In the genomic region with DNA sequence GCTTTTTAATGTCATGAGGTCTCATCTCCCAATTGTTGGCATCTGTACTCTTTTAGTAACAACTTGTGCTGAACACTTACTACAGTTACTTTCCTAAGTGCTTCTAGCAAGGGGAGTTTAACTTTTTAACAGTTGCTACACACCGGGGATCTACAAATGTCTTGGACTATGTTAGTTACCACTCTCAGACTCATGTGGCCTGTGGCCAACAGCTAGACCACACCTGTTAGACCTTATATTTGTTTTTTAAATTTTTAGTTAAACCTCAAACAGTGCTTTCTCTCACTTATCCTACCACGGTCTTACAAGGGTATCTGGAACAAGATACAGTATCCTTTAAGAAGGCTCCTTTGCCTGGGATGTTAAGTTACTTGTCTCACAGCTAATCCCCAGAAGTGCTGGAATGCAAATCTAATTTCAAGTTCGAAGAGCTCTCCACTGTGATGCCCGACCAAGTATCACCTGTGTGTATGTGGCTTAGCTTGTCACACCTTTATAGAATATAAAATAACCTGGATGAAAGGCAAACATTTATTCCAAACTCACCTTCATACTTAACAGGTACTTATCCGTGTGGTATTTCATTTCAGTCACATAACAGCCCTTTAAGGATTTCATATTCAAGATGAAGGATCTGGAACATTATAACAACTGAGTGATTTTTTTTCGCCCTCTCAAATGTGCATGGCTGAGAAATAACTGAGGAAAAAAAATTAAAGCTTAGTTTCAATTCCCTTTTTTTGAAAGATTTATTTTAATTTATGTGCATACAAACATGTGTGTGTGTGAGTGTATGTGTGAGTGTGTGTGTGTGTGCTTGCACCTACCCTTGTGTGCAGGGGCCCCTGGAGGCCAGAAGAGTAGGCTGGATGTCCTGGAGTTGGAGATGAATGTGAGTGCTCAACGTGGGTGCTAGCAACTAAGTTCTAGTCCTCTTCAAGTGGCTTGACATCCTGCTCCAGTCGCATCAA, we compare ENCODE assay signal across 16 mouse cellular contexts. TPM values are rescaled to one million over a fixed set of nuclear protein-coding genes. Genes with fewer than 3 reads are reported as not detected.
DNase-seq lines count a peak whose midpoint lies in the region; ATAC-seq and TF ChIP-seq lines count a peak whose summit lies in the region.
"Had no signal": no experiment of that assay in that cellular context is flagged by ENCODE, and none has a peak within 500 bp of the region (broad histone marks: within the 10 kb centered on the region; RNA-seq: fewer than 3 reads in every experiment).

No protein-coding gene starts in this region.

- 88% methylated on average over 8 of the region's 8 CpGs for WGBS in forebrain, embryonic 14.5 days
- WGBS in forebrain, embryonic 13.5 days = 86% methylated on average over 8 of the region's 8 CpGs
- WGBS in lung, embryonic 15.5 days = 56% methylated on average over 8 of the region's 8 CpGs
- 60% methylated on average over 8 of the region's 8 CpGs for WGBS in lung, adult 2 months

- no peaks in the 10 kb centered on the region for H3K9me3 ChIP-seq in forebrain, embryonic 14.5 days (replicated peaks; ENCODE audit: control insufficient read depth, low read length)
- H3K9me3 ChIP-seq in forebrain, embryonic 13.5 days (replicated peaks) = no peaks in the 10 kb centered on the region
- H3K9me3 ChIP-seq in lung, embryonic 15.5 days = no peaks in the 10 kb centered on the region
- H3K9me3 ChIP-seq: embryonic facial prominence, embryonic 12.5 days; liver, embryonic 15.5 days had no signal

- H3K4me2 ChIP-seq in forebrain, embryonic 14.5 days (ENCODE audit: low read length) = no peak overlapping the region
- H3K4me2 ChIP-seq in forebrain, embryonic 13.5 days = no peak overlapping the region
- no peak overlapping the region for H3K4me2 ChIP-seq in lung, embryonic 15.5 days
- H3K4me2 ChIP-seq: embryonic facial prominence, embryonic 12.5 days; liver, embryonic 15.5 days had no signal

- no peak overlapping the region for H3K4me3 ChIP-seq in forebrain, embryonic 14.5 days (ENCODE audit: low read depth, low read length)
- H3K4me3 ChIP-seq in forebrain, embryonic 13.5 days = no peak overlapping the region
- H3K4me3 ChIP-seq in lung, embryonic 15.5 days = no peak overlapping the region
- no peak overlapping the region for H3K4me3 ChIP-seq in lung, adult 2 months (replicated peaks; ENCODE audit: extremely low read depth, low read depth, low read length)
- H3K4me3 ChIP-seq: embryonic facial prominence, embryonic 12.5 days; erythroblast, embryonic 14.5 days; liver, embryonic 15.5 days had no signal

- DNase-seq in forebrain, embryonic 14.5 days (ENCODE audit: low spot score) = no peak
- DNase-seq in lung, adult 2 months = no peak
- DNase-seq in B cell, adult 2 months = peak; percentile 10 to 16
- no peak for DNase-seq in gastrocnemius, postnatal 25 days
- DNase-seq in cerebellum, postnatal 4 days (ENCODE audit: low spot score in 2 of 2) = no peak
- DNase-seq: liver had no signal

- no peak overlapping the region for H3K9ac ChIP-seq in forebrain, embryonic 14.5 days (ENCODE audit: low read length)
- H3K9ac ChIP-seq in forebrain, embryonic 13.5 days = no peak overlapping the region
- no peak overlapping the region for H3K9ac ChIP-seq in lung, embryonic 15.5 days
- H3K9ac ChIP-seq: embryonic facial prominence, embryonic 12.5 days; liver, embryonic 15.5 days had no signal

- TF ChIP-seq POLR2A in lung, adult 2 months (IDR thresholded peaks at IDR 0.05; ENCODE audit: borderline replicate concordance, extremely low read depth, low read depth, low read length) = no peak

- no peaks in the 10 kb centered on the region for H3K36me3 ChIP-seq in forebrain, embryonic 14.5 days (ENCODE audit: control insufficient read depth, insufficient read depth, low read length)
- no peaks in the 10 kb centered on the region for H3K36me3 ChIP-seq in forebrain, embryonic 13.5 days (ENCODE audit: poor library complexity, severe bottlenecking)
- H3K36me3 ChIP-seq in lung, embryonic 15.5 days = no peaks in the 10 kb centered on the region
- H3K36me3 ChIP-seq: embryonic facial prominence, embryonic 12.5 days; G1E; liver, embryonic 15.5 days had no signal

- no peaks in the 10 kb centered on the region for H3K27me3 ChIP-seq in forebrain, embryonic 14.5 days (replicated peaks; ENCODE audit: control insufficient read depth, insufficient read depth, low read length)
- no peaks in the 10 kb centered on the region for H3K27me3 ChIP-seq in forebrain, embryonic 13.5 days
- H3K27me3 ChIP-seq in lung, embryonic 15.5 days = no peaks in the 10 kb centered on the region
- H3K27me3 ChIP-seq: embryonic facial prominence, embryonic 12.5 days; liver, embryonic 15.5 days; Patski had no signal

- TF ChIP-seq CTCF in lung, adult 2 months (IDR thresholded peaks at IDR 0.05; ENCODE audit: insufficient read depth, low read length) = no peak

- peak overlapping the region; percentile 23; the same call in 1 of the 2 replicates for H3K27ac ChIP-seq in forebrain, embryonic 14.5 days (ENCODE audit: low read depth, low read length)
- no peak overlapping the region for H3K27ac ChIP-seq in forebrain, embryonic 13.5 days
- H3K27ac ChIP-seq in lung, embryonic 15.5 days = peak overlapping the region; percentile 70
- H3K27ac ChIP-seq: embryonic facial prominence, embryonic 12.5 days; hindbrain, postnatal 0 days; liver, embryonic 15.5 days had no signal

- peaks cover 17% of the 10 kb centered on the region for H3K4me1 ChIP-seq in forebrain, embryonic 14.5 days (ENCODE audit: control insufficient read depth, insufficient read depth, low read length)
- H3K4me1 ChIP-seq in forebrain, embryonic 13.5 days = peaks cover 32% of the 10 kb centered on the region
- H3K4me1 ChIP-seq in lung, embryonic 15.5 days = peaks cover 21% of the 10 kb centered on the region
- no peaks in the 10 kb centered on the region; the same call in 1 of the 2 replicates for H3K4me1 ChIP-seq in lung, adult 2 months (ENCODE audit: control insufficient read depth, insufficient read depth, low read length)
- H3K4me1 ChIP-seq: embryonic facial prominence, embryonic 12.5 days had no signal

- no peak for ATAC-seq in forebrain, embryonic 14.5 days
- no peak for ATAC-seq in forebrain, embryonic 13.5 days
- peak; percentile 53; the same call in 1 of the 2 replicates for ATAC-seq in lung, embryonic 15.5 days (ENCODE audit: borderline replicate concordance, extremely low read depth, low FRiP score, low TSS enrichment)
- ATAC-seq in megakaryocyte progenitor cell, adult 5-6 weeks (replicated peaks; ENCODE audit: poor library complexity) = peak; percentile 27; the same call in 1 of the 2 replicates

RNA-seq across cellular contexts. Expression of gene Sec16b, which starts 10.6 kb away (rescaled TPM):
- polyA plus RNA-seq in forebrain, embryonic 14.5 days (2014; fragmentation: Nextera tagmentation; extraction: Ambion mirVana) = 0.53 and 0.64 TPM in 2 replicates
- polyA plus RNA-seq in forebrain, embryonic 13.5 days (2015; fragmentation: Nextera tagmentation; extraction: Ambion mirVana) = 0.23 and 0.87 TPM in 2 replicates
- polyA plus RNA-seq in lung, embryonic 15.5 days (2015; fragmentation: Nextera tagmentation; extraction: Ambion mirVana) = 2.1 and 2.4 TPM in 2 replicates
- 5.8 and 8.0 TPM in 2 replicates for polyA plus RNA-seq in lung, adult 2 months (2012; rRNA removed)
- 0.93 and 1.2 TPM in 2 replicates for total RNA-seq in megakaryocyte progenitor cell, adult 5-6 weeks (2015)
- 0.17 and 0.54 TPM in 2 replicates for total RNA-seq in megakaryocyte progenitor cell, adult 5-6 weeks (2017)
- 1 to 10 TPM; 1.2 to 1.8 TPM for total RNA-seq in gastrocnemius, postnatal 25 days (2021)
- total RNA-seq: megakaryocyte-erythroid progenitor cell, adult 5-6 weeks had no signal
- polyA plus RNA-seq: erythroblast, embryonic 14.5 days; G1E had no signal

RNA-seq across cellular contexts. Expression of gene Cryzl2, which starts 58.7 kb away (rescaled TPM):
- polyA plus RNA-seq in forebrain, embryonic 14.5 days (2014; fragmentation: Nextera tagmentation; extraction: Ambion mirVana) = 7.1 and 8.1 TPM in 2 replicates
- 5.8 and 6.6 TPM in 2 replicates for polyA plus RNA-seq in forebrain, embryonic 13.5 days (2015; fragmentation: Nextera tagmentation; extraction: Ambion mirVana)
- 11.4 and 13.4 TPM in 2 replicates for polyA plus RNA-seq in lung, embryonic 15.5 days (2015; fragmentation: Nextera tagmentation; extraction: Ambion mirVana)
- 13.3 and 15.0 TPM in 2 replicates for polyA plus RNA-seq in lung, adult 2 months (2012; rRNA removed)
- total RNA-seq in megakaryocyte progenitor cell, adult 5-6 weeks (2015) = 27.4 and 29.2 TPM in 2 replicates
- total RNA-seq in megakaryocyte progenitor cell, adult 5-6 weeks (2017) = 12.2 and 18.6 TPM in 2 replicates
- total RNA-seq in gastrocnemius, postnatal 25 days (2021) = 1 to 10 TPM; 1.2 to 1.4 TPM
- polyA plus RNA-seq: G1E, Patski had no signal

Comparison
In these comparisons a context has a peak if more than half of its experiments do, and no peak if none do; other contexts are left out.
1. ATAC-seq: peak in lung, embryonic 15.5 days (single experiment) and megakaryocyte progenitor cell, adult 5-6 weeks (single experiment); none in forebrain, embryonic 14.5 days (single experiment) and forebrain, embryonic 13.5 days (single experiment).
2. DNase-seq: peak in B cell, adult 2 months (2 of 2); none in forebrain, embryonic 14.5 days (single experiment), lung, adult 2 months (single experiment), gastrocnemius, postnatal 25 days (single experiment) and cerebellum, postnatal 4 days (0 of 2).